Mouse (Mus musculus): Measurements from ENCODE around the gene Slc16a10. TPM values are rescaled to one million over a fixed set of nuclear protein-coding genes. Genes with fewer than 3 reads are reported as not detected.
A peak's percentile ranks its signal among the peaks of the same experiment; 100 is the strongest.

The Slc16a10 gene
- polyA plus RNA-seq, 1 experiment from 2014 or later = 75.1 TPM

DNA sequence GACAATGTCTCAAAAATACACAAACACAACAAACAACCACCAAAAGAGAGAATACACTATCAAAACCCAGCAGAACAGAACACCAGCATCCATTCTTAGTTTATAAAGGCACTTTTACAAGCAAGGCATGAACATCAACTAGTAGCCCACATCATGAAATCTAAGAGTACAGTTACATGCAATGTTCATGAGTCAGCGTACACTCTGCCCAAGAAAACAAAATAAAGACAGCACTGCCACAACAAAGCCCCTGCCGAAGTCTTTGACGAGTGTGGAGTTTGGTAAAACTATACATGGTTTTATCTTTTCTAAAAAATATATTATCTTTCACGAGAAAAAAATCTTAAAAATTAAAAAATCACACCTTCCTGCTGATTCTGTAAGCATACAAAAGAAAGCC, 58.5 kb downstream of the Slc16a10 start:
- Histone ChIP-seq H3K36me3 (peaks cover 29% of the 10 kb centered on the region), H3K4me1 (replicated peaks) (peaks cover 24% of the 10 kb centered on the region), H3K27ac (no peak overlapping the region), H3K4me3 (replicated peaks) (no peak overlapping the region), H3K9ac (no peak overlapping the region), H3K4me2 (no peak overlapping the region), H3K27me3 (no peaks in the 10 kb centered on the region), H3K9me3 (replicated peaks) (no peaks in the 10 kb centered on the region)
- DNase-seq (no peak), ATAC-seq (ENCODE audit: low read depth) (no peak)
- WGBS (ENCODE audit: insufficient replicate concordance) = 75% methylated on average over 4 of the region's 4 CpGs

DNA sequence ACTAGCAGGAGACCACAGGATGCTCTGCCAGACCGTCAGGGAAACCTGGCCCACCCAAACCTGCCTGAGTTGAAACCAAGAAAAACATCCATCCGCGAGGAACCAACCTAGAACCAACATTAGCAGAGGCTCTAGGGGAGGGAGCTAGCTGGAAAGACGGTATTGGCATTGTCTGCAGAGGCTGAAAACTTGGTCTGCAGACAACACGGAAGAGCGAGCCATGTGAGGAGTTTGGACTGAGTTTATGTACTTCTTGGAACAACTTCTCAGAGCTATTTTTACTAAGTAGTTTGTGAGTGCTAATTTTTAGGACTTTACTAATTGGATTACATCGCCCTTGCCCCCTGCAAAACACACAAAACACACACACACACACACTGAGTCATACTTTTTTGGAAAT, 59.4 kb downstream of the Slc16a10 start:
- 87% methylated on average over 7 of the region's 7 CpGs for WGBS (ENCODE audit: insufficient replicate concordance)

DNA sequence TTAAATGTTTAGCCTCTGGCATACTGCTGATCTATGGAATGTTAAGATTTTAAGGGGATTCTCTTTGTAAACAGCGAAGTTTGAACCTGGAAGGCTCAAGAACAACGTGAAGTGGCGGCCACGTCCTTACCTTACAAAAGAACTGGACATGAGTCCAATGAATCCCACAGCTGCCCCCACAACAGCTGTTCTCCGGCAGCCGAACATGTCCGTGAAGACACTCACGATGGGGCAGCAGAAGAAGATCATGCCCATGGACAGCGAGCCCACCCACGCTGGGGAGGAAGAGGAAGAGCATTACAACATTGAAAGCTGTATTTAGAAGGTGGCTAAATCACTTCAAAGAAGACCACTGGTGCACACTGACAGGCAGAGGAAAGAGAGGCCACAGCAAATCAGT, 61.5 kb downstream of the Slc16a10 start:
- H3K27me3 ChIP-seq = no peaks in the 10 kb centered on the region
- ATAC-seq (ENCODE audit: low read depth) (no peak), DNase-seq (no peak)
- H3K36me3 ChIP-seq = peaks cover 48% of the 10 kb centered on the region
- 78% methylated on average over 10 of the region's 10 CpGs for WGBS (ENCODE audit: insufficient replicate concordance)
- H3K27ac ChIP-seq = no peak overlapping the region
- no peak overlapping the region for H3K9ac ChIP-seq
- no peaks in the 10 kb centered on the region for H3K9me3 ChIP-seq (replicated peaks)
- H3K4me1 ChIP-seq (replicated peaks) = peaks cover 24% of the 10 kb centered on the region
- H3K4me2 ChIP-seq = no peak overlapping the region
- H3K4me3 ChIP-seq (replicated peaks) = no peak overlapping the region

More for the DNA sequence above, 59.4 kb downstream of the Slc16a10 start:
- Histone ChIP-seq H3K27me3 (no peaks in the 10 kb centered on the region), H3K9me3 (replicated peaks) (no peaks in the 10 kb centered on the region), H3K4me1 (replicated peaks) (peaks cover 30% of the 10 kb centered on the region), H3K4me2 (no peak overlapping the region), H3K4me3 (replicated peaks) (no peak overlapping the region), H3K27ac (no peak overlapping the region), H3K9ac (no peak overlapping the region), H3K36me3 (peaks cover 36% of the 10 kb centered on the region)
- DNase-seq (no peak), ATAC-seq (ENCODE audit: low read depth) (no peak)

DNA sequence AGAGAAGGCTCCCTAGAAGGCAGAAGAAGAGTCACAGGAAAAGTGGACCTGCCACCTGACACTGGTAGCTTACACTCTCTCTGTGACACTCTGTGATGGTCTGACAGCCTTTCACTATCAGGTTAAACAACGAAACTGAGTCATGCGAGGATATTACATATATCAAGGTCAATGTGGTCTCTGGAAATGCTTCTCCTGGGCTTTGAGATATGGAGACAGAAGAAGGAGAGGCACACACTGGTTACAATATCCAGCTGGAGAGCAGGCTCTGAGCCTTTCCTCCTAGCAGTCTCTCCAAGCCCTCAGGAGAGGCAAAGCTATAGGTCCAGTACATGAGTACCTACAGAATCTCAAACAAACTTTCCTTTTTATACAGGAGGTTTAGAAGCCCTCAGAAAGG, 62.8 kb downstream of the Slc16a10 start:
- no peak overlapping the region for H3K4me3 ChIP-seq (replicated peaks)
- peaks cover 16% of the 10 kb centered on the region for H3K4me1 ChIP-seq (replicated peaks)
- H3K36me3 ChIP-seq = peaks cover 54% of the 10 kb centered on the region
- ATAC-seq (ENCODE audit: low read depth) (no peak), DNase-seq (no peak)
- H3K4me2 ChIP-seq = no peak overlapping the region
- no peaks in the 10 kb centered on the region for H3K27me3 ChIP-seq
- H3K9ac ChIP-seq = no peak overlapping the region
- 73% methylated on average over 2 of the region's 2 CpGs for WGBS (ENCODE audit: insufficient replicate concordance)
- H3K27ac ChIP-seq = no peak overlapping the region
- no peaks in the 10 kb centered on the region for H3K9me3 ChIP-seq (replicated peaks)

DNA sequence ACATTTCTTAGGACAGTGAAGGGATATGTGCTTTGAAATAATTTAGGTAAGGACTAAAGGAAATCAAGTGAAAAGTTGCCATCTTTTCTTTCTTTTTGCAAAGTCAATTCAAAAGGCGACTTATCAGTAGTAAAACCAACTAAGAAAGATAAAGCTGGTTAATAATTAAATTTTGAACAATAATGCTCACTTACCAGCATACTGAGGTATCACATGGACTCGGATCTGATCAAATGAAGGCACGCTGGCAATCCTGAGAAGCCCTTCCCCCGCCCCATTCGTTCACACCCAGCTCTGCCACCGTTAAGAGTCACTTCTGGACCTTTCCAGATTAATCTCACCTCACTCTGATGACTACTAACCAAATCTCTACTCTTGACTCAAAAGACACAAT, 64.1 kb downstream of the Slc16a10 start:
- Histone ChIP-seq H3K4me2 (no peak overlapping the region), H3K9me3 (replicated peaks) (no peaks in the 10 kb centered on the region), H3K9ac (no peak overlapping the region), H3K36me3 (peaks cover 61% of the 10 kb centered on the region), H3K4me3 (replicated peaks) (no peak overlapping the region), H3K27ac (no peak overlapping the region), H3K27me3 (no peaks in the 10 kb centered on the region), H3K4me1 (replicated peaks) (peaks cover 16% of the 10 kb centered on the region; the same call in 1 of the 2 replicates)
- 68% methylated on average over 6 of the region's 6 CpGs for WGBS (ENCODE audit: insufficient replicate concordance)
- DNase-seq = no peak
- ATAC-seq (ENCODE audit: low read depth) = no peak

DNA sequence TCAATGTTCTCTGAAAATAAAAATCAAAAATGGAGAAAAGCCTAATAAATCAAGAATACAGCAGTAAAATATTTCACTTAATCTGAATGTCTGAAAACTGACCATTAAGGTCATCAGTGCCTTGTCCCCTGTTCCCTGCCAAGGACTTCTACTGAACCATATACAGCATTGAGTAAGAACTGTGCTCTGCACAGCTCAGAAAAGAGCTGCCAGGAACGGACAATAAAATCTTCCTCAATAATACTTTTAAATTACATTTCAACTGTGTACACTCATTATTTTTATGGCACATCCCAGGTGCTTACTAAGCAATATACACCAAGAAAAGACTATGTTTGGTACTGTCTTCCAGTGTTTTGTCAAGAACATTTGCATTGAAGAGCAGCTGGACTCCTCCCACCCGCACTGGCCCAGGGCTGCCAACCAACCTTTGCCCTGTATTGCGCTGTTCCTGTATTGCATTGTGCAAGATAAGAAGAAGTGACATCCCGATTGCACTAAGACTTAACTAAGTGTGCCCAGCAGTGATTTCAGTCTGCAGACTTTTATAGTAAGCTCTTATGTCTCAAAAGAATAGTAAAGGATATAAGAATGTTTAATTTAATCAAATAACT, 64.6 kb downstream of the Slc16a10 start:
- H3K4me3 ChIP-seq (replicated peaks) = no peak overlapping the region
- H3K27ac ChIP-seq = no peak overlapping the region
- no peak overlapping the region for H3K9ac ChIP-seq
- no peaks in the 10 kb centered on the region for H3K27me3 ChIP-seq
- H3K36me3 ChIP-seq = peaks cover 61% of the 10 kb centered on the region
- no peak for DNase-seq
- no peaks in the 10 kb centered on the region for H3K9me3 ChIP-seq (replicated peaks)
- H3K4me2 ChIP-seq = no peak overlapping the region
- peak; percentile 63 for ATAC-seq (ENCODE audit: low read depth)
- peaks cover 14% of the 10 kb centered on the region; the same call in 1 of the 2 replicates for H3K4me1 ChIP-seq (replicated peaks)
- WGBS (ENCODE audit: insufficient replicate concordance) = 63% methylated on average over 4 of the region's 4 CpGs

DNA sequence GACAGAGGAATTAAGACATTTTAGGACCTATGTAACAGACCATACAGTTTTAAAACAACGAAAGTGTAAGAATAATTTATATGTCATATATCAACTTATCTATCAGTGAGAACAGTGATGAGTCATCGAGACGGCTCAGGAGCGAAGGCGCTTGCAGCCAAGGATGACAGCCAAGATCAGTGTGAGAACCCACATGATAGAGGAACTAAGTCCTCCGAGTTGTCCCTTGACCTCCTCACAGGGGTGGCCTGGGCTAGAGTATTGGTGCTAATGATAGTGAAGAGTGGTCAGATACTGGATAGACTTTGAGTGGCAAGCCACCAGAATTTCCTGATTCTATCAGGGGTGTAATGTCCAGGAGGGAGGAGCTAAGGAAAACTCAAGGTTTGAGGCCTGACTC, 68.5 kb downstream of the Slc16a10 start:
- H3K9ac ChIP-seq = no peak overlapping the region
- H3K27me3 ChIP-seq = no peaks in the 10 kb centered on the region
- H3K4me3 ChIP-seq (replicated peaks) = no peak overlapping the region
- peaks cover 61% of the 10 kb centered on the region for H3K36me3 ChIP-seq
- no peaks in the 10 kb centered on the region for H3K9me3 ChIP-seq (replicated peaks)
- peaks cover 33% of the 10 kb centered on the region for H3K4me1 ChIP-seq (replicated peaks)
- WGBS (ENCODE audit: insufficient replicate concordance) = 53% methylated on average over 6 of the region's 6 CpGs
- no peak overlapping the region for H3K4me2 ChIP-seq
- no peak for ATAC-seq (ENCODE audit: low read depth)
- H3K27ac ChIP-seq = peak overlapping the region; percentile 19; the same call in 1 of the 2 replicates
- DNase-seq = no peak

DNA sequence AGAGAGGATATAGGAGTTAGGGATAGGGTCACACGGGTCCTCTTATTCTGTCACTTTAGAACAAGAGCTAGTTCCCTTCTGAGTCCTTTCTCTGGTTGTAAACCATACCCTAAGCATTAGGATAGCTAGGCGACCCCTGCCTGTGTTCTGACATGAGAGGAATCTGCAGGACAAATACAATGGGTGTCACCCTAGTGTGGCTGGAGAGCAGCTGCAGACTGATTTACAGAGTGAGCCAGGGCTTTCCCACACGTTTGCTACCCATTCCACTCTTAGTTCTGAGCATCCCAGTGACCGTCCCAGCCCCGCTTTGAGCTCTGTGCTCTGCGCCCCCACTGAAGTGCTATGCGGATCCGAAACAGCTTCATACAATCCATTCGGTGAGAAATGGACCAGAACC, 71.4 kb downstream of the Slc16a10 start:
- no peak overlapping the region for H3K27ac ChIP-seq
- ATAC-seq (ENCODE audit: low read depth) = no peak
- WGBS (ENCODE audit: insufficient replicate concordance) = 76% methylated on average over 9 of the region's 9 CpGs

DNA sequence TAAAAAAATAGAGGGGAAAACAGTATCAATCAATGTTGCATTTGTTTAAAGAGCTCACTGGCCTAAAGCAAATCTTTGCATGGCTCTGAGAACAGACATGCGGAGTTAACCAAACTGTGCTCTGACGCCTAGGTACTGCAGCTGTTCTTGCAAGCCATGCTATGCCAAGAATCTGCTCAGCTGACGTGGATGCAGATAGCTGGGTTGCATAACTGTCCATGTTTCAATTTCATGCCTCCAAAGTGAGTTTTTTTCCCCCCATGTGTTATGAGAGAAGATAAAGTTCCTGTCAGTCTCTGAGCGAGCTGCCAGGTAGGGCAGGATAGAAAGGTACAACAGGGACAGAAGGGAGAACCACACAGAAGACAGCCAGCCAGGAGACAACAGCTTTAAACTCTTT, 72.8 kb downstream of the Slc16a10 start:
- Histone ChIP-seq H3K9me3 (replicated peaks) (no peaks in the 10 kb centered on the region), H3K4me3 (replicated peaks) (no peak overlapping the region), H3K27me3 (no peaks in the 10 kb centered on the region), H3K9ac (no peak overlapping the region), H3K27ac (0 out of 2 replicates have a peak overlapping the region, but pooled peaks have one; percentile 12), H3K36me3 (peaks cover 51% of the 10 kb centered on the region), H3K4me1 (replicated peaks) (peaks cover 34% of the 10 kb centered on the region), H3K4me2 (no peak overlapping the region)
- no peak for ATAC-seq (ENCODE audit: low read depth)
- no peak for DNase-seq
- WGBS (ENCODE audit: insufficient replicate concordance) = 61% methylated on average over 4 of the region's 4 CpGs

More for the DNA sequence above, 71.4 kb downstream of the Slc16a10 start:
- Histone ChIP-seq H3K36me3 (peaks cover 50% of the 10 kb centered on the region), H3K9ac (no peak overlapping the region), H3K9me3 (replicated peaks) (no peaks in the 10 kb centered on the region), H3K27me3 (no peaks in the 10 kb centered on the region), H3K4me2 (no peak overlapping the region), H3K4me1 (replicated peaks) (peaks cover 34% of the 10 kb centered on the region), H3K4me3 (replicated peaks) (no peak overlapping the region)
- DNase-seq = no peak

DNA sequence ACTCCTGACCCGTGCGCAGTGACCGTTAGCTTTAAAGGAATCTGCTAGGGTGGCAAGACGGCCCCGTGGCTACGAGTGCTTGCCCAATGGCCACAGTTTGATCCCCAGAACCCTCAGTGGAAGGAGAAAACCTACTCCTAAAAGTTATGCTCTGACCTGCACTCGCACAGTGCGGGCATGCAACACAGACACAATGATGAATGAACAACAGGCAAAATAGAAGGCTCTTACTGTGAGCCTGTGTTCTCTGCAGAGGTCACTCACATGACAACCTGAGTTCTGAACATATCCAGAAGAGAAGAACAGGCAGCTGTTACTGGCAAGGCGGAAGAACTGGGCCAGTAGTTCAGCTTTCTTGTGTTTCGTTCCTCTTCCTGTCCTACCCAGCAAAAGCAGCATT, 73.5 kb downstream of the Slc16a10 start:
- DNase-seq = no peak
- Histone ChIP-seq H3K9me3 (replicated peaks) (no peaks in the 10 kb centered on the region), H3K9ac (no peak overlapping the region), H3K27ac (no peak overlapping the region), H3K27me3 (no peaks in the 10 kb centered on the region), H3K4me2 (no peak overlapping the region), H3K4me3 (replicated peaks) (no peak overlapping the region), H3K4me1 (replicated peaks) (peaks cover 30% of the 10 kb centered on the region), H3K36me3 (peaks cover 45% of the 10 kb centered on the region)
- no peak for ATAC-seq (ENCODE audit: low read depth)
- WGBS (ENCODE audit: insufficient replicate concordance) = 82% methylated on average over 10 of the region's 10 CpGs

DNA sequence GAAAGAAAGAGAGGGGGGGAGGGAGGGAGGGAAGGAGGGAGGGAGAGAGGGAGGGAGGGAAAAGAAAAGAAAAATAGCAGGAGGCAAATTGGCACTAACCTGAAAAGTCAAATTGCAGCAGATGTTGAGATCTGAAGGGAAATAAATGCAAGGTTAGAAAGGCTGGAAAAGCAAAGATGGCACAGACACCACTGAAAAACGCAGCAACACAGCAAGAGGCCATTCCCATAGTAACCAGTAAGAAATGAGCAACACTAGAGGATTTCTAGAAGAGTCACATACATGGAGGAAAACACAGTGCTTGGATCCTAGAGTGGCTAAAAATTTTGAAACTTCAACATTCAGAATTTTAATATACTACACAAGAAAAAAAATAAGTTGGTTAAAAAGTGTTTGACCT, 74.5 kb downstream of the Slc16a10 start:
- Histone ChIP-seq H3K4me3 (replicated peaks) (no peak overlapping the region), H3K27me3 (no peaks in the 10 kb centered on the region), H3K36me3 (peaks cover 45% of the 10 kb centered on the region), H3K4me1 (replicated peaks) (peaks cover 30% of the 10 kb centered on the region), H3K27ac (no peak overlapping the region), H3K4me2 (no peak overlapping the region), H3K9me3 (replicated peaks) (no peaks in the 10 kb centered on the region), H3K9ac (no peak overlapping the region)
- WGBS (ENCODE audit: insufficient replicate concordance) = 64% methylated on average over 1 of the region's 1 CpGs
- ATAC-seq (ENCODE audit: low read depth) = no peak
- no peak for DNase-seq

DNA sequence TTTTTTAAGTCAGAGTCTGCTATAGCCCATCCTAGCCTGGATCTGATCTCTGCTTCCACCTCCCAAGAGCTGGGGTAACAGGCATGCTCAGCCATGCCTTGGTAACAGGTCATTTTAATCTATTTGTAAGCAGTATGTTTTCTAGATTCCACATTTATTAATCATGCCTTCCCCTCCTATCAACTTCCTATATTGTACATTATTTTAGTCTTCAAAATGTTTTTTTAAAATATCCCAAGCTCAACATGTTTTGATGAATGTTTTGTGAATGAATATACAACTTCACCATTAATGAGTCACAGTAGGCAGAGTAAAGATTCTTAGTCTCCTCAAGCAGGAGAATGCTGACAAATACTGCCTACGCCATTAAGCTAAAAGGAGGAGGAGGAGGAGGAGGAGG, 75.0 kb downstream of the Slc16a10 start:
- Histone ChIP-seq H3K9me3 (replicated peaks) (no peaks in the 10 kb centered on the region), H3K27ac (peak overlapping the region; percentile 24; the same call in 1 of the 2 replicates), H3K9ac (no peak overlapping the region), H3K4me1 (replicated peaks) (peaks cover 31% of the 10 kb centered on the region), H3K27me3 (no peaks in the 10 kb centered on the region), H3K4me3 (replicated peaks) (no peak overlapping the region), H3K4me2 (no peak overlapping the region), H3K36me3 (peaks cover 45% of the 10 kb centered on the region)
- no peak for ATAC-seq (ENCODE audit: low read depth)
- no peak for DNase-seq
- WGBS (ENCODE audit: insufficient replicate concordance) = 71% methylated on average over 1 of the region's 1 CpGs

All from liver, embryonic 13.5 days (tissue).